Mouse (Mus musculus): ENCODE results near the gene Ntn4.

Ntn4 gene

DNA sequence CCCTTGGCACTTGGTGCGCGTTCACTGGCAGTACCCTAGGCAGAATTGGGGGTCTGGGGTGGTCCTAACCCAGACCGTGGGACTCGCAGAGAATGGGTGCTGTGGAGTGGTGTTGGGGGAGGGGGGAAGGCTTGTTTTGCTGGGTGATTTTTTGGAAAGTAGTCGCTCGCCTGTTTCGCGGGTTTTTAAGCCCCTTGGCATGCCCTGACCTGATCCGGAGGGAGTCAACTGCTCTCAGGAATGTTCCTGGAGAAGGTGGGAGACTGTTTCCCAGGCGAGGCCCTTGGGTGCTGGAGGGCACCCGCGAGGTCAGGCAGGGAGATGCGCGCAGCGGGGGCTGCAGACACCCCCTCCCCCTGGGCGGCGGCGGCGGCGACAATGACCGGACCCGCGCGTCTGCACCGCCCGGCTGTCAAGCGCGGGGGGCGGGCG, at the start of gene Ntn4:
Ntn4 (plus strand) TSS at position 161 of the 432 bp plus-strand sequence.
- DNase-seq (ENCODE audit: low spot score in 2 of 2) = no peak

DNA sequence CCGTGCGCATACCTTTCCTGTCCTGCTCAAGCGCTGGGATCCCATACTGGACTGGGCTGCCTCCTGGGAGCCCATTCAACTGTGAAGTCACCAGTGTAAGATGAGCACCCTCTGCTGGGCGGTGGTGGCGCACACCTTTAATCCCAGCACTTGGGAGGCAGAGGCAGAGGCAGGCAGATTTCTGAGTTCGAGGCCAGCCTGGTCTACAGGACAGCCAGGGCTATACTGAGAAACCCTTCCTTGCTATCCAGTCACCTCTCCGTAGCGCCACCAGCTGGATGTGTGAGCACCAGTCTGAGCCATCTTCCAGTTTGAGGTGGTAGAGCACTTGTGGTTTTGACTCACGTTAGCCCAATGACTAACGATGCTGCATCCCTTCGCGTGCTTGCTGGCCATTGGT, 48.0 kb upstream of the Ntn4 start:
- DNase-seq (ENCODE audit: low spot score in 2 of 2) = no peak

- DNase-seq (ENCODE audit: low spot score in 2 of 2) = peak; percentile 58 to 80
Measured at GRCm38 (mm10) chr10:93594022-93594482, 46.4 kb upstream of the Ntn4 start.

DNA sequence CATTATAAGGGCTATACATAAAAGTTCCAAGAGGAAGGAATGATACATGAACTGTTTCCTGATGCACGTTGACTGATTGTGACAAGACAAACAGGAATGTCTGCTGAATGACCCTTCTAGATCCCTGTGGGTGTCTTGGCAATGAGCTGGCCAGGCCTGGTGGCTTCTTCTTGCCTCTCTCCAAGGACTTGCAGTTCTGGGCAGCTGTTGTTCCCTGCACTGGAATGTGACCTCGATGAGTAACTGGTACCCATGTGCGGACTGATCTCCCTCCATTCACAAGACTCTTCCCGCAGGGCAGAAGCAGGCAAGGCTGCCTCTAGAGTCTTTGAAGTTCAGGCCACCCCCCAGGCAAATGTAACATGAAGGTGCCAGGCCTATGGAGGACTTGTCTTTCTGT, 44.6 kb upstream of the Ntn4 start:
- no peak for DNase-seq (ENCODE audit: low spot score in 2 of 2)

- DNase-seq (ENCODE audit: low spot score in 2 of 2) = no peak
Measured at GRCm38 (mm10) chr10:93596641-93597040, 43.8 kb upstream of the Ntn4 start.

DNA sequence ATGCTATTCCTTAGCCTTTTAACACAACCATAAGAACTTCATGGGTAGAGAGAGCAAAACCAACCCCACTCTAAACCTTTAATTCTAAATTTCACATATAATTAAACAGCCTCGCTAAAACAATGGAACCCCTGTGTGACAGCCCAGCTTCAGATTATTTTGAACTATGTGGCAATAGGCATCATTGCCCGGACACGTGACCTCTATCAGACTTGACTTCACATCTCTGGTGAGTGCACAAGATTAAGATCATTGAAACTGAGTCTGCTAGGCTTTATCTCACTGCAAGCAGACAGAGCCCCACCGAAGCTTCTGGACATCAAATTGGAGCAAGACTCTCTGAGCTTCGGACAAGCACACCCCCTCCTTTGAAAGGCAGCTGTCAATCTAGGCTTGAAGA, 38.2 kb upstream of the Ntn4 start:
- DNase-seq (ENCODE audit: low spot score in 2 of 2) = no peak

- DNase-seq (ENCODE audit: low spot score in 2 of 2) = no peak
Measured at GRCm38 (mm10) chr10:93603256-93603655, 37.2 kb upstream of the Ntn4 start.

GRCm38 (mm10) chr10:93606326-93606725, 34.2 kb upstream of the Ntn4 start:
- no peak for DNase-seq (ENCODE audit: low spot score in 2 of 2)

- DNase-seq (ENCODE audit: low spot score in 2 of 2) = no peak
Measured at GRCm38 (mm10) chr10:93608051-93608450, 32.4 kb upstream of the Ntn4 start.

DNA sequence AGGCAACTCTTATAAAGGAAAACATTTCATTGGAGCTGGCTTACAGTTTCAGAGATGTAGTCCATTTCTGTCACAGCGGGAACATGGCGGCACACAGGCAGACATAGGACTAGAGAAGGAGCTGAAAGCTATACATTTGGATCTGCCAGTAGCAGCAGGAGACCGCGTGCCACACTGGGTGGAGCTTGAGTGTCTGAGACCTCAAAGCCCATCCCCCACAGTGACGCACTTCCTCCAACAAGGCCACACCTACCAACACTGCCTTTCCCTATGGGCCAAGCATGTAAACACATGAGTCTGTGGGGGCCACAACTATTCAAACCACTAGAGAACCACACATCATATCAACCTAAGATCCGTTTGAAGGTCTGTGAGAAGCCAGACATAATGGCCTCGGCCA, 31.2 kb upstream of the Ntn4 start:
- DNase-seq (ENCODE audit: low spot score in 2 of 2) = no peak

DNA sequence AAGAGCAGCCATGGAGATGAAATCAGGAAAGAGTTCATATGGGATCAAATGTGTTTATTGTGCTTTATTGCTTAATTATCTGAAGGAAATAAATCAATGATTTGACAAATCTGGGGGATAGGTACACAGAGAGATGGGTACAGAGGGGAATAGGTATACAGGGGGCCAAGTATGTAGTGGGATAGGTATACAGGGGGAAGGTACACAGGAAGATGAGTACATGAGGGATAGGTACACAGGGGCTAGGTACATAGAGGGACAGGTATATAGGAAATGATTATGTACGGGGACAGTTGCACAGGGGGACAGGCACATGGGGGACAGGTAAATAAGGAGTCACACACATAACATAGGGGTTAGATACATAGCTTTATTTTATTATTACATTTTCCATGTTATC, 29.6 kb upstream of the Ntn4 start:
- DNase-seq (ENCODE audit: low spot score in 2 of 2) = no peak

GRCm38 (mm10) chr10:93611419-93612007, 29.0 kb upstream of the Ntn4 start:
- DNase-seq (ENCODE audit: low spot score in 2 of 2) = no peak

- DNase-seq (ENCODE audit: low spot score in 2 of 2) = no peak
Measured at GRCm38 (mm10) chr10:93614850-93615249, 25.6 kb upstream of the Ntn4 start.

GRCm38 (mm10) chr10:93620438-93621179, 19.9 kb upstream of the Ntn4 start:
- no peak for DNase-seq (ENCODE audit: low spot score in 2 of 2)

DNA sequence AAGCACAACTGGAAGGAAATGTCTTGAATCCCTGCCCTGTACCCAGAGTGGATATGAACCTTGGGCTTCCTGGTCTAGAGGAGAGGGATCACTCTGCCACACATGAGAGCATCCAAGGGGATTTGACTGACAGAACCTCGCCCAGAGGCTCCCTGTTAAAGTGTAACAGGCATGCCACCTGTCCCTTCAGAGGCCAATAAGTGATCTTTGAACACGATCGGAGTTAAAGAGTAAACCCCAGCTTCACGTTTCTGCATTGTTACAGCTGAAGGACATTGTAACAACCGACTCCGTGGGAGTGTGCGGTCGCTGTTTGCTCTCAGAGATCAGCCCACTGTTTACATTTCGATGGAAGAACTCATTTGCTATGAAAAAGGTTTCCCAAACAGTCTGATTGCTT, 16.8 kb upstream of the Ntn4 start:
- no peak for DNase-seq (ENCODE audit: low spot score in 2 of 2)

GRCm38 (mm10) chr10:93624151-93624550, 16.3 kb upstream of the Ntn4 start:
- DNase-seq (ENCODE audit: low spot score in 2 of 2) = no peak

DNA sequence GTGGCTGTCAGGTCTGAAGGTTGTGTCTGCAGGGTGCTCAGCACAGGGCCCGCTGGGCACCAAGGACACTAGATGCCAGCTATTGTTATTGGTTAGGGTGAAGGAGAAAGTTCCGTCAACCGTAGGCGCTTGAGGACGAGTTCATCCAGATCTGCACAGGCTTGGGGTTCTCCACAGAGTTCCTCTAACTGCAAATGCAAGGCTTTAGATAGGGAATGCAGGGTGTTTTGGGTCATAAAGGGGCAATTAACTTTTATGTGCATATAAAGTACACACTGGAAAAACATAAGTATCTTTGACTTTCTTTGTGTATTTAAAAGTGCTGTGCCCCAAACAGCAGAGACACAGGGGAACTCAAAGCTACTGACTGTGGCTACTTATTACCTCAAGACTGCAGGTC, 10.2 kb upstream of the Ntn4 start:
- no peak for DNase-seq (ENCODE audit: low spot score in 2 of 2)

DNA sequence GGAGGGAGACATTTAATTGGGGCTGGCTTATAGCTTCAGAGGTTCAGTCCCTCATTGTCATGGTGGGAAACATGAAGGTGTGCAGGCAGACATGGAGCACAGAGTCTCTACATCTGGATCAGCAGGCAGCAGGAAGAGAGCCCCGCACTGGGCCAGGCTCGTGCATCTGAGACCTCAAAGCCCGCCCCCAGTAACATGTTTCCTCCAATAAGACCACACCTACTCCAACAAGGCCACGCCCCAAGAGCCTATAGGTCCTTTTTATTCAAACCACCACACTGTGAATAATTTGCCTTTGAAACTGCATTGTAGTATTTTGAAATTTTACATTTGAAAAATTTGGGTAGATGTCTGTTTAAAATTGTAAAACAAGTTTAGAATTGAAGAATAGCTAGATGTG, 8.4 kb upstream of the Ntn4 start:
- no peak for DNase-seq (ENCODE audit: low spot score in 2 of 2)

GRCm38 (mm10) chr10:93633563-93633962, 6.9 kb upstream of the Ntn4 start:
- DNase-seq (ENCODE audit: low spot score in 2 of 2) = no peak

DNA sequence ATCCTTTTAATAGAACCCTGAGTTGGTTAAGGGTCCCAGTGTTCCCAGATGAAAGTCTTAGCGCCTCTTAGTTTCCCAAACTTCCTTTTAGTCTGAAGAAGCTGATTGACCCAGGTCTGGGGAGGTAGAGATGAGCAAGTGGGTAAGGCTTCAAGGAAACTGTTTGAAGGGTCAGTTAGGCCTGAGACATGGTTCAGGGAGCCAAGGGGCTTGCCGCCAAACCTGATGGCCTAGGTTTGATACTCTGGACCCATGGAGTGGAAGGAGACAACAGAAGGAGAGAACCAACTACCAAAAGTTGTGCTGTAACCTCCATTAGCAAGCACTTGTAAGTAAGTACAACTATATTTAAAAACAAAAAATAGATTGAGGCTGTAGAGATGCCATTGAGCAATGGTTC, 6.5 kb upstream of the Ntn4 start:
- no peak for DNase-seq (ENCODE audit: low spot score in 2 of 2)

DNA sequence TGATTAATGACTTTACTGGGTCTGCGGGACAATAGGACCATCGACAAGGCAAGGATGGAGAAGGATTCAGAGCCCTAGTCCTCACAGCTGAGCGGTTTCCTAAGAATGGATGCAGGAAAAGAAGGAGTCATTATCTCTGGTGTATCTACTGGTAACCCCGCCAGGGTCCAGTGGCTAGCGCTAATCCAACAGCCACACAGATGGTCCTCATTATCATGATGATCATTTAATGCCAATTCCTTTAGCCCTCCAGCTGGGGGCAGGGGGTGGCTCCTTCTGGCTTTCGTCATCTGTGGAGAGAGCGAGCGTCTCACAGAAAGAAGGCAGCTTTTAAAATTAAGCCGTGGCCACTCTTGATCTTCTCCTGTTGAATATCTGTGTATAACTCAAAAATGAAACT, 4.5 kb upstream of the Ntn4 start:
- DNase-seq (ENCODE audit: low spot score in 2 of 2) = no peak

DNA sequence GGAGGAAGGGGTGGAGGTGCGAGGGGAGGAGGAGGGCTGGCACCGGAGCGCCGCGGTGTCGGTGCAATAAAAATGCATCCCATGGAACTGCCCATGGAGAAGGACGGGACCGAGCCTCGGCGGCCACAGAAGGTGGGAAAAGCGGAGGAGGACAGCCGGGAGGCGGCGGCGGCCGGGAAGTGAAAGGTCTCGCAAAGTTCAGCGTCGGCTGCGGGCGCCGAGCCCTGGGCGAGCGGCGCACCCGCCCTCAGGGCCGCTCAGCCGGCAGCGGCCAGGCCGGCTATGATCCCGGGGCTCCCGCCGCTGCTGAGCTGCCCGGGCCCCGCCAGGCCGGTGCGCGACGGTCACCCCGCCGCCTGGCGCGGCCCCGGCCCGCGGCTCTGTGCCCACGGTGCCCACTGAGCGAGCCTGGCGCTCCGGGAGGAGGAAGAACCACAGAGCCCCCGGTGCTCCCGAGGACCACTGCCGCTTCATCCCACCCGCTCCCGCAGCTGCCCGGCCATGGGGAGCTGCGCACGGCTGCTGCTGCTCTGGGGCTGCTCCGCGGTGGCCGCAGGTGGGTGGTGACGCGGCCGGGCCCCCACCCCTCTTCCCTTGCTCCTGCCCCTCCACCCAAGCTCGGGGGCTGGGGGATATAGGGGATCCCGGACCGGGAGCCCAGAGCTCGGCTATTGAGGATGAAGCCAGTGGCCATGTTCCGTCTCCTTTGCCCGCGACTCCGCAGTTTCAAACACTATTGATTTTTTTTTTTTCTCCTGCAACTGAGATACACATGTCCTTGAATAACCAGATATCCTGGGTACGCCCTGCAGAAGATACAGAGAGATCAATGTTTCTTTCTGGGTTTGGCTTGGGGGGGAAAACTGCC, 706 bp downstream of the Ntn4 start:
- no peak for DNase-seq (ENCODE audit: low spot score in 2 of 2)
